Mouse (Mus musculus) c-Kit-positive CD71-positive TER-119-positive erythroid progenitor cells, embryonic 14.5 days (primary cell): Measurements from ENCODE around the gene Exoc6.
"Not testable (repeated sequence)": the region's sequence is repeated elsewhere in the genome, so short reads cannot be mapped to it uniquely, and the experiment has no call there.

ENCODE experiments used
- DNase-seq: peaks from one replicate; pipeline ENCODE4 v3.0.0-alpha.2; 2013; ENCODE audit warnings: low spot score

Exoc6 gene

GRCm38 (mm10) chr19:37537717-37538116 is 12.5 kb upstream of the Exoc6 start:
- DNase-seq = no peak

GRCm38 (mm10) chr19:37540201-37540600 is 10.0 kb upstream of the Exoc6 start:
- no peak for DNase-seq

- no peak for DNase-seq
These were observed 6.5 kb upstream of the Exoc6 start for GRCm38 (mm10) chr19:37543537-37544326.

- DNase-seq = no peak
These were observed 5.7 kb upstream of the Exoc6 start for GRCm38 (mm10) chr19:37544476-37544875.

- no peak for DNase-seq
These were observed 5.0 kb upstream of the Exoc6 start for GRCm38 (mm10) chr19:37545231-37545630.

GRCm38 (mm10) chr19:37545725-37546124 is 4.5 kb upstream of the Exoc6 start:
- no peak for DNase-seq

- no peak for DNase-seq
These were observed 3.4 kb upstream of the Exoc6 start for GRCm38 (mm10) chr19:37546776-37547175.

GRCm38 (mm10) chr19:37551040-37551566 is 885 bp downstream of the Exoc6 start:
- no peak for DNase-seq

- no peak for DNase-seq
These were observed 3.4 kb downstream of the Exoc6 start for GRCm38 (mm10) chr19:37553376-37554265.

GRCm38 (mm10) chr19:37554266-37554650 is 4.0 kb downstream of the Exoc6 start:
- DNase-seq = not testable (repeated sequence)

- peak; percentile 76 for DNase-seq
These were observed 5.8 kb downstream of the Exoc6 start for GRCm38 (mm10) chr19:37555863-37556566.

- DNase-seq = no peak
These were observed 7.7 kb downstream of the Exoc6 start for GRCm38 (mm10) chr19:37557898-37558297.

- no peak for DNase-seq
These were observed 9.3 kb downstream of the Exoc6 start for GRCm38 (mm10) chr19:37559286-37560079.

GRCm38 (mm10) chr19:37560080-37560427 is 9.8 kb downstream of the Exoc6 start:
- DNase-seq = no peak

GRCm38 (mm10) chr19:37561106-37561892 is 11.1 kb downstream of the Exoc6 start:
- DNase-seq = no peak

GRCm38 (mm10) chr19:37563763-37564162 is 13.5 kb downstream of the Exoc6 start:
- peak; percentile 80 for DNase-seq

GRCm38 (mm10) chr19:37565806-37566205 is 15.6 kb downstream of the Exoc6 start:
- DNase-seq = no peak

- no peak for DNase-seq
These were observed 19.1 kb downstream of the Exoc6 start for GRCm38 (mm10) chr19:37569186-37569754.

GRCm38 (mm10) chr19:37570966-37571718 is 20.9 kb downstream of the Exoc6 start:
- no peak for DNase-seq
